Mouse (Mus musculus) gastrocnemius, adult 2 months (tissue): ENCODE measurements around the gene Fam71b. TPM values are rescaled to one million over a fixed set of nuclear protein-coding genes. Genes with fewer than 3 reads are reported as not detected.
"Not testable (repeated sequence)": the region's sequence is repeated elsewhere in the genome, so short reads cannot be mapped to it uniquely, and the experiment has no call there.

Experiments
- DNase-seq: peaks from one replicate; pipeline ENCODE4 v3.0.0; 2022
- H3K27ac ChIP-seq: fragments of 200-600 bp; 2 replicates; pipeline ENCODE4 v1.8.1; 2022; ENCODE audit warnings: mild to moderate bottlenecking
- H3K4me3 ChIP-seq: fragments of 200-600 bp; 2 replicates; pipeline ENCODE4 v1.8.1; 2022; ENCODE audit warnings: mild to moderate bottlenecking, moderate library complexity
- CTCF ChIP-seq: fragments of 200-600 bp; IDR thresholded peaks from 2 replicates; pipeline ENCODE4 v1.8.1; 2022; ENCODE audit warnings: antibody characterized with exemption, mild to moderate bottlenecking, moderate library complexity
- intact Hi-C: fragments of 180-260 bp; cut with DNase I; formaldehyde crosslinking; loops from one replicate; pipeline ENCODE4 v1.15.1; 2025
- total RNA-seq, 2 experiments: library from RNA; stranded (reverse); gene quantifications; 2 replicates each; pipeline ENCODE4 v1.2.3; 2021

The Fam71b gene
- total RNA-seq, 2 experiments from 2014 or later: not detected

- intact Hi-C loops: no loop called here
- no peak for DNase-seq
These were observed 22.5 kb downstream of the Fam71b start for GRCm38 (mm10) chr11:46418860-46419259.

GRCm38 (mm10) chr11:46421086-46421888, 24.9 kb downstream of the Fam71b start:
- no peak overlapping the region for H3K4me3 ChIP-seq
- no peak for TF ChIP-seq CTCF
- intact Hi-C loops: no loop called here
- no peak for DNase-seq
- no peak overlapping the region for H3K27ac ChIP-seq

More at GRCm38 (mm10) chr11:46418860-46419259, 22.5 kb downstream of the Fam71b start:
- Histone ChIP-seq H3K27ac (no peak overlapping the region), H3K4me3 (no peak overlapping the region)
- TF ChIP-seq CTCF: no peak

- intact Hi-C loops, H3K27ac ChIP-seq, DNase-seq, H3K4me3 ChIP-seq: not testable (repeated sequence)
These were observed 31.8 kb downstream of the Fam71b start for GRCm38 (mm10) chr11:46428131-46428530.

DNA sequence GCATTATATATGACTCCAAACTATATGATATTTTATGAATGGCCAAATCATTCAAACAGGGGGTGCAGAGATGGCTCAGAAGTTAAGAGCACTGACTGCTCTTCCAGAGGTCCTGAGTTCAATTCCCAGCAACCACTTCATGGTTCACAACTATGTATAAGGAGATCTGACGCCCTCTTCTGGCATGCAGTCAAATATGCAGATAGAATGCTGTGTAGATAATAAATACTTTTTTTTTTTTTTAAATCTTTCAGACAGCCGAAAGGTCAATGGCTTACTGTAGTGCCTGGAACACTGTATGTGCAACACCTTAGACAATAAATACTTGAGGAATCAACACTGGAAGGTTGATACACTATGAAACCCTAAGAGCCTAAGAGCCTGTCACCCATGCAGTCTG, 33.8 kb downstream of the Fam71b start:
- no peak for DNase-seq
- H3K27ac ChIP-seq: no peak overlapping the region
- no peak overlapping the region for H3K4me3 ChIP-seq
- intact Hi-C loops: loop anchor here (2.0 to 10.0 kb wide), 2 partner anchors 161 to 485 kb away; partner anchors contain the start of gene Lsm11
- no peak for TF ChIP-seq CTCF

- Histone ChIP-seq H3K27ac (no peak overlapping the region), H3K4me3 (no peak overlapping the region)
- intact Hi-C loops: loop anchor here (2.0 to 10.0 kb wide), 2 partner anchors 162 to 486 kb away; partner anchors contain the start of gene Lsm11
- DNase-seq: peak; percentile 62
- peak; percentile 83 for TF ChIP-seq CTCF
These were observed 34.8 kb downstream of the Fam71b start for GRCm38 (mm10) chr11:46431129-46431528.

GRCm38 (mm10) chr11:46435363-46435762, 39.0 kb downstream of the Fam71b start:
- Histone ChIP-seq H3K27ac (no peak overlapping the region), H3K4me3 (no peak overlapping the region)
- no peak for DNase-seq
- no peak for TF ChIP-seq CTCF
- intact Hi-C loops: loop anchor here (10.0 kb wide), 1 partner anchor 491 kb away; the partner anchor contains the start of gene Lsm11

- TF ChIP-seq CTCF: no peak
- intact Hi-C loops: loop anchor here (10.0 kb wide), 1 partner anchor 492 kb away; the partner anchor contains the start of gene Lsm11
- Histone ChIP-seq H3K27ac (peak within 1 kb of the TSS; percentile 99), H3K4me3 (peak within 1 kb of the TSS; percentile 100)
- DNase-seq: peak; percentile 96
These were observed 40.5 kb downstream of the Fam71b start, which contains the start of gene Med7 for GRCm38 (mm10) chr11:46436760-46437458. TSS of gene Med7 (plus strand) at chr11:46436925.

- TF ChIP-seq CTCF: no peak
- no peak for DNase-seq
- intact Hi-C loops: loop anchor here (10.0 kb wide), 1 partner anchor 493 kb away; the partner anchor contains the start of gene Lsm11
- H3K27ac ChIP-seq: peak overlapping the region; percentile 99
- peak overlapping the region; percentile 100 for H3K4me3 ChIP-seq
These were observed 41.2 kb downstream of the Fam71b start for GRCm38 (mm10) chr11:46437459-46438000.

- Histone ChIP-seq H3K4me3 (no peak overlapping the region), H3K27ac (no peak overlapping the region)
- no peak for TF ChIP-seq CTCF
- intact Hi-C loops: loop anchor here (10.0 kb wide), 1 partner anchor 494 kb away; the partner anchor contains the start of gene Lsm11
- no peak for DNase-seq
These were observed 42.7 kb downstream of the Fam71b start for GRCm38 (mm10) chr11:46439005-46439543.

DNA sequence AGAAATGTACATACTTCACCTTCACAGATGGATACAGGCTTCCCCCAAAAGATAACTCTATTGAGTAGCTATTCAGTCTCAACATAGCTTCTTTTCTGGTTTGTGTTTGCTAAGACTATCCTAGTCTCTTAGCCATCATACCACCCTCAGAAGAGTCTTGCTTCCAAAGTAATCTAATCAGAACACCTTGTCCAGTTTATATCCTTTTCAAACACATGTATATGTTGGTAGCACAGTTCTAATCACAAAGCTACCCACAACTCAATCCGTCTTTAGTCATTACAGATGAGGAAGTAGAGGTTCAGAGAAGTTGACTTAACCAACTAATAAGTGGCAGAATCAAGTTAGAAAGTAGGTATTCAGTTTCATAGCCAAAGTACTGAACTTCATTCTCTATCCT, 45.4 kb downstream of the Fam71b start:
- DNase-seq: no peak
- Histone ChIP-seq H3K4me3 (no peak overlapping the region), H3K27ac (no peak overlapping the region)
- TF ChIP-seq CTCF: no peak
- intact Hi-C loops: no loop called here

- TF ChIP-seq CTCF: peak; percentile 19; the same call in 1 of the 2 replicates
- intact Hi-C loops: no loop called here
These were observed 46.8 kb downstream of the Fam71b start for GRCm38 (mm10) chr11:46443152-46443551.

DNA sequence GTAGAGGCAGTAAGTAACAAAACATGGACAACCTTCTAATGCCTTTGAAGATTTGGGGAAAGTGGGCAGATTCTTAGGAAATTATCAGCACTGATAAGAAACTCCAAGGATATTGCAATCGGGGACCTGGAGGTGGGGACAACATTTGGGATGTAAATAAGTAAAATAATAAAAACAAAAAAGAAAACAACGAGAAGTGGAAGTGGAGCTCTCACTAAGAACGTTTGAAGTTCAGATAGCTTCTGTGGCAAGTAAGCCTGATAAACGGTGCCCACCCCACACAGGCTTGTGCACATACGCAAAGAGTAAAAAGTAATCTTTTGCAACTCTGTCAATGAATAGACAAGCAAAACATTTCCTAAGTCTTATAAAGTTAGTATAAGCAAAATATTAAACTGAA, 47.6 kb downstream of the Fam71b start:
- intact Hi-C loops: no loop called here
- DNase-seq: no peak
- TF ChIP-seq CTCF: no peak
- H3K27ac ChIP-seq: no peak overlapping the region
- H3K4me3 ChIP-seq: no peak overlapping the region

More at GRCm38 (mm10) chr11:46443152-46443551, 46.8 kb downstream of the Fam71b start:
- DNase-seq: no peak
- no peak overlapping the region for H3K4me3 ChIP-seq
- no peak overlapping the region for H3K27ac ChIP-seq

DNA sequence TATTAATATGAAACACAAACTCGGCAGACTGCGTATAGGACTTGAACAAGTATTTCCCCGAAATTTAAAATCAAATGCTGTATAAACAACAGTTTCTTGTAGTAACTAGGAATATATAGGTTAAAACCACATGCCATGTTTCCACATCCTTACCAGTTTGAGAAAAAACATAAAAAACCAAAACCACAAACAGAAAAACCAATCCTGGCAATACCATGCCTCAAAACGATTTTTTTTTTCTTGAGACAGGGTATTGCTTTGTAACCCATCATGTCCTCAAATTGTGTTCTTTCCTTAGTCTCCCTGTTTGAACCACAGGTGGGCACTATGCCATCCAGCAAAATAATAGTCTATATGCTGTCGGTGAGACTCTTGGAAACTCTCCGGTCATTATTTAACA, 49.8 kb downstream of the Fam71b start:
- no peak for TF ChIP-seq CTCF
- H3K27ac ChIP-seq: no peak overlapping the region
- no peak overlapping the region for H3K4me3 ChIP-seq
- intact Hi-C loops: no loop called here
- no peak for DNase-seq
